Mouse (Mus musculus): ENCODE measurements around the gene Braf.

GRCm38 (mm10) chr6:39724071-39724470 lies 1.2 kb downstream of the Braf start:
- TF ChIP-seq CTCF (IDR thresholded peaks at IDR 0.05; ENCODE audit: low read depth) = no peak
- no peak for TF ChIP-seq EP300 (IDR thresholded peaks at IDR 0.05; ENCODE audit: low read depth)
